Mouse (Mus musculus) forebrain, embryonic 11.5 days (tissue): ENCODE measurements around the gene Arl6ip5. TPM values are rescaled to one million over a fixed set of nuclear protein-coding genes. Genes with fewer than 3 reads are reported as not detected.

Experiments used
- ATAC-seq: fragments of 200-750 bp; cut with Nextera tagmentation; replicated peaks from 2 replicates; pipeline ENCODE4 v1.8.0; 2017; ENCODE audit warnings: moderate TSS enrichment; ENCODE audit not compliant: low FRiP score
- DNase-seq: peaks from one replicate; pipeline ENCODE4 v3.0.0-alpha.2; 2017; ENCODE audit warnings: low spot score
- H3K27ac ChIP-seq: fragments of 300-500 bp; sonication (generic); 2 replicates; pipeline ENCODE4 v1.5.1; 2014; ENCODE audit warnings: low read depth, low read length
- H3K27me3 ChIP-seq: fragments of 300-500 bp; sonication (generic); 2 replicates; pipeline ENCODE4 v1.6.1; 2014; ENCODE audit warnings: mild to moderate bottlenecking, low read length, mixed read lengths; ENCODE audit not compliant: control insufficient read depth, insufficient read depth
- H3K36me3 ChIP-seq: fragments of 300-500 bp; sonication (generic); 2 replicates; pipeline ENCODE4 v1.6.1; 2014; ENCODE audit warnings: mild to moderate bottlenecking, low read length, moderate library complexity, mixed read lengths; ENCODE audit not compliant: control insufficient read depth, insufficient read depth
- H3K4me1 ChIP-seq: fragments of 300-500 bp; sonication (generic); replicated peaks from 2 replicates; pipeline ENCODE4 v1.6.1; 2014; ENCODE audit warnings: low read length, mixed read lengths; ENCODE audit not compliant: control insufficient read depth, insufficient read depth
- H3K4me2 ChIP-seq: fragments of 300-500 bp; sonication (generic); 2 replicates; pipeline ENCODE4 v1.6.1; 2014; ENCODE audit warnings: low read depth, mild to moderate bottlenecking, low read length, moderate library complexity, mixed read lengths; ENCODE audit not compliant: severe bottlenecking
- H3K4me3 ChIP-seq: fragments of 300-500 bp; sonication (generic); 2 replicates; pipeline ENCODE4 v1.5.1; 2014; ENCODE audit warnings: low read depth, low read length
- H3K9ac ChIP-seq: fragments of 300-500 bp; sonication (generic); 2 replicates; pipeline ENCODE4 v1.6.1; 2014; ENCODE audit warnings: low read length
- H3K9me3 ChIP-seq: fragments of 300-500 bp; sonication (generic); 2 replicates; pipeline ENCODE4 v1.6.1; 2016; ENCODE audit warnings: low read length, mixed read lengths; ENCODE audit not compliant: control insufficient read depth
- WGBS: fragments of 180-500 bp; shearing (Covaris S2); extraction: QIAGEN DNeasy Blood & Tissue Kit; methylation state at CpG from one replicate; pipeline ENCODE4 v1.1.7; 2014; 5-methylcytosine and 5-hydroxymethylcytosine counted together
- polyA plus RNA-seq: library from polyadenylated mRNA; unstranded; fragments of >200 nt; fragmentation: Nextera tagmentation; extraction: Ambion mirVana; gene quantifications from 2 replicates; pipeline ENCODE4 v1.2.1, GENCODE M21; 2014

The Arl6ip5 gene
- polyA plus RNA-seq, 1 experiment from 2014 or later, result 36.4 TPM

GRCm38 (mm10) chr6:97205439-97205885 lies 5.0 kb upstream of the Arl6ip5 start, which contains the start of gene Uba3:
TSS of gene Uba3 (minus strand) at chr6:97205647.
- Histone ChIP-seq H3K4me2 (peak within 1 kb of the TSS; percentile 71), H3K27ac (peak within 1 kb of the TSS; percentile 81), H3K36me3 (no peaks in the 10 kb centered on the region), H3K4me1 (peaks cover 3% of the 10 kb centered on the region; the same call in 1 of the 2 replicates), H3K9me3 (no peaks in the 10 kb centered on the region), H3K9ac (peak within 1 kb of the TSS; percentile 98), H3K4me3 (peak within 1 kb of the TSS; percentile 91), H3K27me3 (no peaks in the 10 kb centered on the region)
- ATAC-seq, result peak; percentile 96
- DNase-seq, result peak; percentile 100
- under 1% methylated on average over 38 of the region's 38 CpGs for WGBS

- Histone ChIP-seq H3K9ac (no peak overlapping the region), H3K4me1 (peaks cover 3% of the 10 kb centered on the region; the same call in 1 of the 2 replicates), H3K4me2 (no peak overlapping the region), H3K27me3 (no peaks in the 10 kb centered on the region), H3K4me3 (no peak overlapping the region), H3K36me3 (no peaks in the 10 kb centered on the region), H3K9me3 (no peaks in the 10 kb centered on the region), H3K27ac (no peak overlapping the region)
- ATAC-seq (no peak), DNase-seq (no peak)
- 78% methylated on average over 4 of the region's 4 CpGs for WGBS
These were observed 3.4 kb upstream of the Arl6ip5 start for GRCm38 (mm10) chr6:97207085-97207484.

GRCm38 (mm10) chr6:97208406-97208805 lies 2.1 kb upstream of the Arl6ip5 start:
- Histone ChIP-seq H3K4me2 (no peak overlapping the region), H3K27me3 (no peaks in the 10 kb centered on the region), H3K9ac (no peak overlapping the region), H3K9me3 (no peaks in the 10 kb centered on the region), H3K4me1 (peaks cover 3% of the 10 kb centered on the region; the same call in 1 of the 2 replicates), H3K27ac (no peak overlapping the region), H3K36me3 (no peaks in the 10 kb centered on the region), H3K4me3 (no peak overlapping the region)
- ATAC-seq (no peak), DNase-seq (no peak)
- WGBS, result 30% methylated on average over 3 of the region's 3 CpGs

- no peak overlapping the region for H3K9ac ChIP-seq
- no peaks in the 10 kb centered on the region for H3K27me3 ChIP-seq
- 55% methylated on average over 3 of the region's 3 CpGs for WGBS
- no peak overlapping the region for H3K4me3 ChIP-seq
- DNase-seq (no peak), ATAC-seq (no peak)
- no peaks in the 10 kb centered on the region; the same call in 1 of the 2 replicates for H3K4me1 ChIP-seq
- H3K36me3 ChIP-seq, result no peaks in the 10 kb centered on the region
- no peak overlapping the region for H3K27ac ChIP-seq
- no peaks in the 10 kb centered on the region for H3K9me3 ChIP-seq
- no peak overlapping the region for H3K4me2 ChIP-seq
These were observed 1.3 kb upstream of the Arl6ip5 start for GRCm38 (mm10) chr6:97209201-97209600.

- Histone ChIP-seq H3K9me3 (no peaks in the 10 kb centered on the region), H3K4me2 (no peak overlapping the region), H3K27ac (no peak overlapping the region), H3K9ac (no peak overlapping the region), H3K36me3 (no peaks in the 10 kb centered on the region), H3K4me3 (no peak overlapping the region), H3K4me1 (no peaks in the 10 kb centered on the region; the same call in 1 of the 2 replicates), H3K27me3 (no peaks in the 10 kb centered on the region)
- ATAC-seq, result no peak
- DNase-seq, result no peak
- WGBS, result 85% methylated on average over 4 of the region's 4 CpGs
These were observed 738 bp upstream of the Arl6ip5 start for GRCm38 (mm10) chr6:97209751-97210150.

GRCm38 (mm10) chr6:97210962-97211601 lies 593 bp downstream of the Arl6ip5 start:
- no peaks in the 10 kb centered on the region; the same call in 1 of the 2 replicates for H3K4me1 ChIP-seq
- H3K4me2 ChIP-seq, result peak overlapping the region; percentile 69
- no peaks in the 10 kb centered on the region for H3K36me3 ChIP-seq
- H3K27me3 ChIP-seq, result no peaks in the 10 kb centered on the region
- no peaks in the 10 kb centered on the region for H3K9me3 ChIP-seq
- no peak overlapping the region for H3K27ac ChIP-seq
- 4% methylated on average over 22 of the region's 22 CpGs for WGBS
- ATAC-seq (peak; percentile 48), DNase-seq (peak; percentile 55)
- H3K9ac ChIP-seq, result peak overlapping the region; percentile 35
- H3K4me3 ChIP-seq, result peak overlapping the region; percentile 40

GRCm38 (mm10) chr6:97211981-97212380 lies 1.5 kb downstream of the Arl6ip5 start:
- Histone ChIP-seq H3K36me3 (no peaks in the 10 kb centered on the region), H3K27me3 (no peaks in the 10 kb centered on the region), H3K9me3 (no peaks in the 10 kb centered on the region), H3K27ac (no peak overlapping the region), H3K4me2 (peak overlapping the region; percentile 12; the same call in 1 of the 2 replicates), H3K4me1 (no peaks in the 10 kb centered on the region; the same call in 1 of the 2 replicates), H3K4me3 (no peak overlapping the region; the same call in 1 of the 2 replicates), H3K9ac (no peak overlapping the region)
- DNase-seq, result no peak
- no peak for ATAC-seq
- 84% methylated on average over 12 of the region's 12 CpGs for WGBS

GRCm38 (mm10) chr6:97216154-97216821 lies 5.8 kb downstream of the Arl6ip5 start:
- Histone ChIP-seq H3K4me3 (no peak overlapping the region), H3K27me3 (no peaks in the 10 kb centered on the region), H3K27ac (no peak overlapping the region), H3K4me2 (no peak overlapping the region), H3K36me3 (no peaks in the 10 kb centered on the region), H3K9ac (no peak overlapping the region), H3K9me3 (no peaks in the 10 kb centered on the region), H3K4me1 (no peaks in the 10 kb centered on the region; the same call in 1 of the 2 replicates)
- DNase-seq (no peak), ATAC-seq (no peak)
- 89% methylated on average over 4 of the region's 4 CpGs for WGBS
